Mouse (Mus musculus): Measurements from ENCODE around the gene Slc6a20a.
"Not testable (repeated sequence)": the region's sequence is repeated elsewhere in the genome, so short reads cannot be mapped to it uniquely, and the experiment has no call there.

Gene Slc6a20a

GRCm38 (mm10) chr9:123678327-123679105 is at the start of gene Slc6a20a, which contains the start of gene Ccr9:
Gene Slc6a20a (minus strand): TSS chr9:123678885.
Gene Ccr9 (plus strand): TSS chr9:123678439.
- DNase-seq (ENCODE audit: low spot score in 2 of 2): peak in 1 of 2 experiments; percentile 30

GRCm38 (mm10) chr9:123722737-123723493 is 44.2 kb upstream of the Slc6a20a start:
- no peak for DNase-seq (ENCODE audit: low spot score in 2 of 2)

- DNase-seq (ENCODE audit: low spot score in 2 of 2): peak; percentile 80 to 95
Measured at GRCm38 (mm10) chr9:123717186-123718008, 38.7 kb upstream of the Slc6a20a start, which contains the start of gene Lztfl1. Gene Lztfl1 (minus strand): TSS chr9:123717697.

GRCm38 (mm10) chr9:123716301-123716700 is 37.6 kb upstream of the Slc6a20a start:
- DNase-seq (ENCODE audit: low spot score in 2 of 2): no peak

- DNase-seq (ENCODE audit: low spot score in 2 of 2): no peak
Measured at GRCm38 (mm10) chr9:123713111-123713510, 34.4 kb upstream of the Slc6a20a start.

GRCm38 (mm10) chr9:123709226-123709625 is 30.5 kb upstream of the Slc6a20a start:
- DNase-seq (ENCODE audit: low spot score in 2 of 2): no peak

- DNase-seq (ENCODE audit: low spot score in 2 of 2): no peak
Measured at GRCm38 (mm10) chr9:123701822-123702221, 23.1 kb upstream of the Slc6a20a start.

GRCm38 (mm10) chr9:123695634-123696302 is 17.1 kb upstream of the Slc6a20a start:
- DNase-seq (ENCODE audit: low spot score in 2 of 2): no peak

- DNase-seq (ENCODE audit: low spot score in 2 of 2): no peak
Measured at GRCm38 (mm10) chr9:123688227-123688626, 9.5 kb upstream of the Slc6a20a start.

- no peak for DNase-seq (ENCODE audit: low spot score in 2 of 2)
Measured at GRCm38 (mm10) chr9:123686206-123686605, 7.5 kb upstream of the Slc6a20a start.

GRCm38 (mm10) chr9:123683704-123684103 is 5.0 kb upstream of the Slc6a20a start:
- DNase-seq (ENCODE audit: low spot score in 2 of 2): no peak

GRCm38 (mm10) chr9:123679198-123679597 is 513 bp upstream of the Slc6a20a start:
- DNase-seq (ENCODE audit: low spot score in 2 of 2): no peak

- DNase-seq (ENCODE audit: low spot score in 2 of 2): no peak
Measured at GRCm38 (mm10) chr9:123665645-123666044, 13.0 kb downstream of the Slc6a20a start.

GRCm38 (mm10) chr9:123659986-123660676 is 18.6 kb downstream of the Slc6a20a start:
- DNase-seq (ENCODE audit: low spot score in 2 of 2): not testable (repeated sequence)

GRCm38 (mm10) chr9:123658981-123659380 is 19.7 kb downstream of the Slc6a20a start:
- DNase-seq (ENCODE audit: low spot score in 2 of 2): peak in 1 of 2 experiments; percentile 6

GRCm38 (mm10) chr9:123657457-123657856 is 21.2 kb downstream of the Slc6a20a start:
- DNase-seq (ENCODE audit: low spot score in 2 of 2): no peak

- DNase-seq (ENCODE audit: low spot score in 2 of 2): no peak
Measured at GRCm38 (mm10) chr9:123651369-123651768, 27.3 kb downstream of the Slc6a20a start.

GRCm38 (mm10) chr9:123649785-123650511 is 28.7 kb downstream of the Slc6a20a start:
- no peak for DNase-seq (ENCODE audit: low spot score in 2 of 2)

GRCm38 (mm10) chr9:123640106-123640505 is 38.6 kb downstream of the Slc6a20a start:
- DNase-seq (ENCODE audit: low spot score in 2 of 2): no peak

- no peak for DNase-seq (ENCODE audit: low spot score in 2 of 2)
Measured at GRCm38 (mm10) chr9:123638668-123639089, 40.0 kb downstream of the Slc6a20a start.
